ENCODE assay signal across 8 mouse cellular contexts in genomic region chr17:27133551-27134141, GRCm38 (mm10). TPM values are rescaled to one million over a fixed set of nuclear protein-coding genes. Genes with fewer than 3 reads are reported as not detected.
DNase-seq lines count a peak whose midpoint lies in the region; ATAC-seq lines count a peak whose summit lies in the region.

TSS of gene Uqcc2 (minus strand) at chr17:27133916.

- peak within 1 kb of the TSS; percentile 82 for H3K9ac ChIP-seq in hindbrain, embryonic 11.5 days (ENCODE audit: low read depth, low read length)

- H3K4me2 ChIP-seq in hindbrain, embryonic 11.5 days (replicated peaks; ENCODE audit: low read depth, low read length): peak within 1 kb of the TSS; percentile 44

- peak; percentile 93 for ATAC-seq in hindbrain, embryonic 11.5 days (ENCODE audit: low FRiP score)

- peak within 1 kb of the TSS; percentile 48; the same call in 1 of the 2 replicates for H3K27ac ChIP-seq in hindbrain, embryonic 11.5 days (ENCODE audit: low read depth, low read length)

- H3K27me3 ChIP-seq in hindbrain, embryonic 11.5 days (ENCODE audit: control insufficient read depth, insufficient read depth, low read length): no peaks in the 10 kb centered on the region

- peak; percentile 98 for DNase-seq in Muller cell, postnatal 12 days (ENCODE audit: inconsistent ontology term)
- peak; percentile 98 for DNase-seq in cerebellum, adult 9-11 months
- peak; percentile 94 to 98 for DNase-seq in frontal cortex, adult 2 months (ENCODE audit: extremely low spot score in 1 of 2, low spot score in 1 of 2)
- peak; percentile 100 for DNase-seq in hindbrain, embryonic 11.5 days (ENCODE audit: low spot score)
- peak; percentile 96 to 99 for DNase-seq in layer of hippocampus, postnatal 10 days (ENCODE audit: low spot score in 2 of 2)
- DNase-seq in lung, postnatal 10 days: peak; percentile 98
- DNase-seq in ovary, postnatal 36 days (ENCODE audit: low spot score): peak; percentile 98
- peak; percentile 98 for DNase-seq in thymus, postnatal 25 days

- H3K4me1 ChIP-seq in hindbrain, embryonic 11.5 days (replicated peaks; ENCODE audit: control insufficient read depth, insufficient read depth, low read length): peaks cover 4% of the 10 kb centered on the region

- WGBS in hindbrain, embryonic 11.5 days: under 1% methylated on average over 46 of the region's 46 CpGs

- no peaks in the 10 kb centered on the region for H3K9me3 ChIP-seq in hindbrain, embryonic 11.5 days (ENCODE audit: control insufficient read depth, low read length)

- H3K36me3 ChIP-seq in hindbrain, embryonic 11.5 days (ENCODE audit: control insufficient read depth, insufficient read depth, low read length): no peaks in the 10 kb centered on the region

- peak within 1 kb of the TSS; percentile 68 for H3K4me3 ChIP-seq in hindbrain, embryonic 11.5 days (ENCODE audit: low read depth, low read length)

RNA-seq across cellular contexts. Expression of gene Uqcc2, which starts in this region (rescaled TPM):
- polyA plus RNA-seq in frontal cortex, adult 2 months (2012; rRNA removed): 327 and 355 TPM in 2 replicates
- polyA plus RNA-seq in hindbrain, embryonic 11.5 days (2014; fragmentation: Nextera tagmentation; extraction: Ambion mirVana): 326 and 345 TPM in 2 replicates
- total RNA-seq in layer of hippocampus, postnatal 10 days (2021): 100 to 1,000 TPM; 152 to 168 TPM

Comparison
In these comparisons a context has a peak if more than half of its experiments do, and no peak if none do; other contexts are left out.
1. Peak in every context shown above with its lines: DNase-seq, ATAC-seq, H3K4me3 ChIP-seq and H3K27ac ChIP-seq.